Mouse (Mus musculus) midbrain, embryonic 15.5 days (tissue): ENCODE measurements around the gene Sgca. TPM values are rescaled to one million over a fixed set of nuclear protein-coding genes. Genes with fewer than 3 reads are reported as not detected.

Source experiments
- ATAC-seq: fragments of 200-750 bp; cut with Nextera tagmentation; replicated peaks from 2 replicates; pipeline ENCODE4 v1.8.0; 2017; ENCODE audit warnings: moderate TSS enrichment
- H3K27ac ChIP-seq: fragments of 300-500 bp; sonication (generic); 2 replicates; pipeline ENCODE4 v1.5.1; 2015; ENCODE audit warnings: mild to moderate bottlenecking, inconsistent platforms
- H3K27me3 ChIP-seq: fragments of 300-500 bp; sonication (generic); replicated peaks from 2 replicates; pipeline ENCODE4 v1.6.1; 2015; ENCODE audit warnings: inconsistent platforms
- H3K36me3 ChIP-seq: fragments of 300-500 bp; sonication (generic); replicated peaks from 2 replicates; pipeline ENCODE4 v1.6.1; 2015; ENCODE audit warnings: inconsistent platforms
- H3K4me1 ChIP-seq: fragments of 300-500 bp; sonication (generic); 2 replicates; pipeline ENCODE4 v1.6.1; 2015; ENCODE audit warnings: inconsistent platforms
- H3K4me2 ChIP-seq: fragments of 300-500 bp; sonication (generic); 2 replicates; pipeline ENCODE4 v1.6.1; 2015; ENCODE audit warnings: inconsistent platforms, mild to moderate bottlenecking, moderate library complexity
- H3K4me3 ChIP-seq: fragments of 300-500 bp; sonication (generic); 2 replicates; pipeline ENCODE4 v1.5.1; 2015; ENCODE audit warnings: mild to moderate bottlenecking, inconsistent platforms
- H3K9ac ChIP-seq: fragments of 300-500 bp; sonication (generic); 2 replicates; pipeline ENCODE4 v1.6.1; 2015; ENCODE audit warnings: mild to moderate bottlenecking, inconsistent platforms
- H3K9me3 ChIP-seq: fragments of 300-500 bp; sonication (generic); 2 replicates; pipeline ENCODE4 v1.6.1; 2016; ENCODE audit warnings: inconsistent platforms
- WGBS: fragments of 180-500 bp; shearing (Covaris S2); methylation state at CpG from one replicate; pipeline ENCODE4 v1.1.7; 2015; ENCODE audit warnings: mixed read lengths; 5-methylcytosine and 5-hydroxymethylcytosine counted together
- polyA plus RNA-seq: library from polyadenylated mRNA; unstranded; fragments of >200 nt; fragmentation: Nextera tagmentation; extraction: Ambion mirVana; gene quantifications from 2 replicates; pipeline ENCODE4 v1.2.1, GENCODE M21; 2015

Gene Sgca
- polyA plus RNA-seq, 1 experiment from 2014 or later = not detected

DNA sequence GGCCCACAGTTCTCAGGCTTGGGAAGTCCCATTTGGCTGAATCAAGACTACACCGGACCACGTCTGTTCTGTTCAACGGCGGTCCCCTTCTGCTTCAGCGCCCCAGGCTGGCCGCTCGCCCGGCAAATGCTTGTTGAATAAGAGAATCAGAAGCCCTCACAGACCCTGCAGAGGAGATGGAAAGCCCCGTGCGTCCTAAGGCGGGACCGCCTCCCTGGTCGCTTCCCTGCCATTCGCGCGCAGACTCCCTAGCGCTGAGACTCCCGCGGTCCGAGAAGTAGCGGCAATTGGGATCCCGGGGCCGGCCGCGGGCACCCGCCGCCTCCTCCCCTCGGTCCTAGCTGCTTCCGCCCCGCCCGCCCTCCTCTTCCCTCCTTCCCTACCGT lies 33.5 kb upstream of the Sgca start, which contains the start of gene Samd14:
TSS of gene Samd14 (plus strand) at position 251 of the 386 bp plus-strand sequence.
- WGBS = 0% methylated on average over 28 of the region's 32 CpGs
- peak within 1 kb of the TSS; percentile 100 for H3K9ac ChIP-seq
- H3K27me3 ChIP-seq = no peaks in the 10 kb centered on the region
- H3K27ac ChIP-seq = peak within 1 kb of the TSS; percentile 95
- peaks cover 5% of the 10 kb centered on the region; the same call in 1 of the 2 replicates for H3K36me3 ChIP-seq
- peak within 1 kb of the TSS; percentile 91 for H3K4me2 ChIP-seq
- H3K4me1 ChIP-seq = peaks cover 67% of the 10 kb centered on the region
- H3K9me3 ChIP-seq = no peaks in the 10 kb centered on the region
- ATAC-seq = peak; percentile 68
- H3K4me3 ChIP-seq = peak within 1 kb of the TSS; percentile 99

DNA sequence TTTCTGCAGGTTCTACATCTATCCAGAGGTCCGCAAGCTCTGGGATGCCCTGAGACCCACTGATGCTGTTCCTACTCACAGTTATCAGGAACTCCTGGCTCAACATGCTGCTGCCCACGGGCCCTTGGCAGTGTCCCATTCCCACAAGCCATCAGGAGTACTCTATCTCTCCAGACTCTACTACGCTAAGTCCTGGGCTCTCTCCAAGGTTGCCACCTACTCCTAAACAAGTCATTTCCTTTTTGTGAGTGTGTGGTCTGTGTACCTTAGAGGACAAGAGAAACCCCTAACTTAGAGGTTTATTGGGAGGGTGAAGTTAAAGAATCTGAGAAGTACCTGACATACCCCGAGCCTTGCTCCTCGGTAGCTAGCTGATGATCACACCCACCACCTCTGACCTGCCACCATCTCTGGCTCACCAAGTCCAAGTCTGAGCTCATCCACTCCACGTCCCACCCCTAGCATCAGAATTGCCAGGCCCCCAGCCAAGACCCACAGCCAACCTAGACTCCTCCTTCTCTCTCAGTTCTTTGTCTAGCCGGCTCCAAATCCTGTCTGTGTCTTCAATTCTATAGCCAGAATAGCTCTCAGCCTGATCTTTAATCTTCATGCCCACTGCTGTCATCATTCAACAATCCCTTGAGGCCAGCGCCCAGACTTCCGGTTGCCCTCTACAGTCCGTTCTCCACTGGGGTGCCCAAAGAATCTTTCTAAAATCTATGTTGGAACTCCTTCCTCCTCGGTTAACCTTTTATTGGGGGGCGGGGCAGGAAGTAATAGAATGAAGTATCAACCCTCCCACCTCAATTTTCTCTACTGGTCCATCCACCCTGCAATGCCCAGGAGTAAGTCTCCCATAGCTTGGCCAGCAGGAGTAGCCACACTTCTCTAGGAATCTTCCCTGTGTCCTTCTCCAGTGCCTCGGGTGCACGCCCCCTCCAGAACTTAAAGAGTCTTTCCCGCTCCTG lies 32.8 kb upstream of the Sgca start:
- H3K4me3 ChIP-seq = peak overlapping the region; percentile 99
- no peak for ATAC-seq
- WGBS = 29% methylated on average over 15 of the region's 15 CpGs
- H3K4me2 ChIP-seq = peak overlapping the region; percentile 91
- H3K27ac ChIP-seq = peak overlapping the region; percentile 95
- H3K36me3 ChIP-seq = peaks cover 5% of the 10 kb centered on the region; the same call in 1 of the 2 replicates
- no peaks in the 10 kb centered on the region for H3K27me3 ChIP-seq
- H3K4me1 ChIP-seq = peaks cover 61% of the 10 kb centered on the region
- peak overlapping the region; percentile 100 for H3K9ac ChIP-seq
- H3K9me3 ChIP-seq = no peaks in the 10 kb centered on the region

DNA sequence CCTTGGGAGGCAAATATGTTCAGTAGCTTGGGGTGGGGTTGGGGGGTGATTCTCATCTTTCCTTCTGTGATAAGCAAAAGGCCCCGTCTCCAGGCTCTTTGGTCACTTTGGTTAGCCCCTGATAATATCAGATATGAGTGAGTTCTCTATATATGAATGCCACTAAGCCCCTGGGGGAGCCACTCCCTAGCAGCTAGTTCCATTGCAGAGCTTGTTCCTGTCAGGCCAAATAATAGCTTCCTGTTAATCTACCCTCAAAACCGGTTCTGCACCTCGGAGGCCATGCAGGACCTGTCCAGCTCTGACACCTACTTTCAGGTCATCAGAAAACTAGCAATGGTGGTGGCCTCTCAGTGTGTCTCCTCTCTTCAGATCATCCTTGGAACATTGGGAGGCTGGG lies 31.3 kb upstream of the Sgca start:
- H3K4me3 ChIP-seq = no peak overlapping the region
- H3K36me3 ChIP-seq = peaks cover 13% of the 10 kb centered on the region
- peak overlapping the region; percentile 80 for H3K4me2 ChIP-seq
- ATAC-seq = no peak
- H3K4me1 ChIP-seq = peaks cover 48% of the 10 kb centered on the region
- peak overlapping the region; percentile 47; the same call in 1 of the 2 replicates for H3K9ac ChIP-seq
- H3K27me3 ChIP-seq = no peaks in the 10 kb centered on the region
- peak overlapping the region; percentile 95; the same call in 1 of the 2 replicates for H3K27ac ChIP-seq
- no peaks in the 10 kb centered on the region for H3K9me3 ChIP-seq
- WGBS = 77% methylated on average over 3 of the region's 3 CpGs

DNA sequence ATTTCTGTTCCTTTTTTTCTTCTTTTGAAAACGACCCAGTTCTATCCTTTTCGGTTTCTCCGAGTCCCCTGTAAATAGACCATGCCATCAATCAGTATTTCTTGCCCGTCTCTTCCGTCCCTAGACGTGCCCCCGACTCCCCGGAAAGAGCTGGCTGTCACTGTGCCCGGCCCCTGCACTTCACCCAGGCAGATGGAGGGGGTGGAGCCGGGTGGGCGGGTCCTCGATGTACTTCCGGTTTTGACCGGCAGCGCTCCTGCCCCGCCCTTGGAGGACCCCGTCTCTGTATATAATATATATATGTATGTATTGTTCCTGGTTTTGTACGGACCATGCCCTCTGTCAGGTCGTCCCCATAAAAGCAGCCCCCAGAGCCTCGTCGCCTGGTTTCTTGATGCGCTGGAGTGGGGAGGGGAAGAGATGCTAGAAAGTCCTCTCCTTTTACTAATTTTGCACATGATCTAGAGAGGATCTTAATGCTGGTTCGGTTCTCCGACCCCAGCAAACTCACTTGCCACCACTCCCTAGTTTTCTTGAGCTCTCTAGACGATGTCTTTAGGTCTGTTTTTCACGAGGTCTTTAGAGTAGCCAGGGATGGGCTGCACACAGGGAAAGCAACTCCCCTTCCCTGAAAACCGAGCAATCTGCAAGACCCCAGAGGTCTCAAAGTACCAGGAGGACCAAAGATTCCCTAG lies 30.5 kb upstream of the Sgca start:
- Histone ChIP-seq H3K4me2 (peak overlapping the region; percentile 80), H3K27me3 (no peaks in the 10 kb centered on the region), H3K4me3 (peak overlapping the region; percentile 39), H3K9ac (peak overlapping the region; percentile 47), H3K4me1 (peaks cover 41% of the 10 kb centered on the region), H3K9me3 (no peaks in the 10 kb centered on the region), H3K27ac (peak overlapping the region; percentile 82), H3K36me3 (peaks cover 19% of the 10 kb centered on the region)
- WGBS = 1% methylated on average over 27 of the region's 27 CpGs
- peak; percentile 55 for ATAC-seq

DNA sequence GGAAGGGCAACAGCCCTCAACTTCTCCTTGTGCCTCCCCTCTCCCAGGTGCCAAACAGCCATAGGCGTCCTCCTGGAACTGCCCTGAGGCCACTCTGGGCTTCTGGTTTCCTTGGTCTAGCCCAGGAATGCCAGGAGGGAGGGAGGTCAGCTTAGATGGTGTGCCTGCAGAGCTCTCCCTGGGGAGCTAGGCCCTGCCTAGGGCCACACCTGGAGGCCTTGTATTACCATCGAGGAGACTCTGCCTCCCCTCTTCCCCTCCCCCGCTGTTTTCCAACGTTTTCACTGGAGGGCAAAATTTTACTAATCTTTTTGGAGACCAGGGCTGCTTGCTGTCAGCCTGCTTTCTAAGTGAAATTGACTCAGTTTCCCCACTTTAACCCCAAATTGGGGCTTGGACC lies 29.9 kb upstream of the Sgca start:
- no peaks in the 10 kb centered on the region for H3K27me3 ChIP-seq
- H3K4me1 ChIP-seq = peaks cover 38% of the 10 kb centered on the region
- H3K4me2 ChIP-seq = peak overlapping the region; percentile 80
- 34% methylated on average over 4 of the region's 4 CpGs for WGBS
- peak overlapping the region; percentile 39 for H3K4me3 ChIP-seq
- ATAC-seq = no peak
- peaks cover 19% of the 10 kb centered on the region for H3K36me3 ChIP-seq
- peak overlapping the region; percentile 82 for H3K27ac ChIP-seq
- peak overlapping the region; percentile 47 for H3K9ac ChIP-seq
- H3K9me3 ChIP-seq = no peaks in the 10 kb centered on the region

DNA sequence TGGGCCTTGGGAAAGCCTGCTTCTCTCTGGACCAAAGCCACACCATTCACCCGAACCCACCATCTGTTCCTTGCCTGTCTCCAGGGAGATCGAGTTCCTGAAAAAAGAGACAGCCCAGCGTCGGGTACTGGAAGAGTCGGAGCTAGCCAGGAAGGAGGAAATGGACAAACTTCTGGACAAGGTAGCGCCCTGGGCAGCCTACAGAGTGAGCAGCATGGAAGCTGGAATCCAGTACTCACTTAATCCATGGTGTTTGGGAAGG lies 28.7 kb upstream of the Sgca start:
- Histone ChIP-seq H3K27me3 (no peaks in the 10 kb centered on the region), H3K4me2 (no peak overlapping the region), H3K27ac (no peak overlapping the region), H3K4me1 (peaks cover 47% of the 10 kb centered on the region), H3K4me3 (no peak overlapping the region), H3K9me3 (no peaks in the 10 kb centered on the region), H3K9ac (no peak overlapping the region), H3K36me3 (peaks cover 19% of the 10 kb centered on the region)
- WGBS = 60% methylated on average over 6 of the region's 6 CpGs
- no peak for ATAC-seq

DNA sequence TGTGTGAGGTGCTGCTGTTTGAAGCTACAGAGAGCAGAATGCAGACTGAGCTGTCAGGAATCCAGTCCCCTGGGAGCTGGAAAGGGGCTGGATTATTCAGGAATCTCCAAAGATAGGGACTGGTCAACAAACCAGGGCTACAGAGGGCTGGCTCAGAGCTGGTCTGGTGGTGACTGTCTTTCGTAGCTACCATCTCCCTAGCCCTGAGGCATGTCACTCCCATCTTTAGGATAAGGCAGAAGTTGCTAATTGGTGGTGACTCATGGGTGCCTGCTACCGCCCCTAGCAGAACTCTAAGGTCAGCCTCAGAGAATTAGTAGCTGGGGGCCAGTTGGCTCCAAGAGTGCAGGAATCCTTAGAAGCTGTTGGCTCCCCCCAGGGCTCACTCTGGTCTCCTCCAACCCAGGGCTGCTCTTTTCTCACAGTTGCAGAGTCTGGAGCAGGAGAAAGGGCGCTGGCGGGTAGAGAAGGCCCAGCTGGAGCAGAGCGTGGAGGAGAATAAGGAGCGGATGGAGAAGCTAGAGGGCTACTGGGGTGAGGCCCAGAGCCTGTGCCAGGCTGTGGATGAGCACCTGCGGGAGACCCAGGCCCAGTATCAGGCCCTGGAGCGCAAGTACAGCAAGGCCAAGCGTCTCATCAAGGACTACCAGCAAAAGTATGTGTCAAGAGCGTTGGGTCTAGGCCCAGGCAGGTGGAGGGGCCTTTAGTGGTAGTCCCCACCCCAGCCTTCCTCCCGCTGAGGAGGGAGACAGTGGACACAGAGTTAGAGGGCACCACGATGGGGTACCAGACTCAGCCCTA lies 28.2 kb upstream of the Sgca start:
- no peak overlapping the region for H3K9ac ChIP-seq
- WGBS = 88% methylated on average over 12 of the region's 12 CpGs
- no peak for ATAC-seq
- no peak overlapping the region for H3K4me3 ChIP-seq
- peak overlapping the region; percentile 27; the same call in 1 of the 2 replicates for H3K27ac ChIP-seq
- H3K36me3 ChIP-seq = peaks cover 19% of the 10 kb centered on the region
- no peak overlapping the region for H3K4me2 ChIP-seq
- peaks cover 47% of the 10 kb centered on the region for H3K4me1 ChIP-seq
- H3K9me3 ChIP-seq = no peaks in the 10 kb centered on the region
- no peaks in the 10 kb centered on the region for H3K27me3 ChIP-seq

DNA sequence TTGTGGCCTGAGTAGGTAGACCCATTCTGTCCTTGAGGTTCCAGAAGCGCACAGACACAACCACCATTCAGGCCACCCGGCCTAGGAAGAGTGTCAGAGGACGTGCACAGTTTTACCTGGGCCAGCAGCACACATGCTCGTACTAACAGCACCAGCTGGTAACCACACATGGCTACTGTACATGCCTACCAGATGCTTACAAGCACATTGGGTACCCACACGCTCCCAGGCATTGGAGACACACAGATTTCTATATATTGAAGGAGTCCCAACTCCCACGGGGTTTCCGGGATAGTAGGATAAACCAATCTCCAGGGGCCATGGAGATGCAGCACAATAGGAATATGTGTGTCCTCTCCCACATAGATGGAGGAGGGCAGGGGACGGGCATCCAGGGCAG lies 26.6 kb upstream of the Sgca start:
- peaks cover 37% of the 10 kb centered on the region for H3K4me1 ChIP-seq
- H3K9me3 ChIP-seq = no peaks in the 10 kb centered on the region
- H3K9ac ChIP-seq = no peak overlapping the region
- no peak overlapping the region for H3K27ac ChIP-seq
- no peak for ATAC-seq
- 95% methylated on average over 8 of the region's 8 CpGs for WGBS
- H3K27me3 ChIP-seq = no peaks in the 10 kb centered on the region
- no peak overlapping the region for H3K4me3 ChIP-seq
- no peak overlapping the region for H3K4me2 ChIP-seq
- peaks cover 26% of the 10 kb centered on the region for H3K36me3 ChIP-seq

DNA sequence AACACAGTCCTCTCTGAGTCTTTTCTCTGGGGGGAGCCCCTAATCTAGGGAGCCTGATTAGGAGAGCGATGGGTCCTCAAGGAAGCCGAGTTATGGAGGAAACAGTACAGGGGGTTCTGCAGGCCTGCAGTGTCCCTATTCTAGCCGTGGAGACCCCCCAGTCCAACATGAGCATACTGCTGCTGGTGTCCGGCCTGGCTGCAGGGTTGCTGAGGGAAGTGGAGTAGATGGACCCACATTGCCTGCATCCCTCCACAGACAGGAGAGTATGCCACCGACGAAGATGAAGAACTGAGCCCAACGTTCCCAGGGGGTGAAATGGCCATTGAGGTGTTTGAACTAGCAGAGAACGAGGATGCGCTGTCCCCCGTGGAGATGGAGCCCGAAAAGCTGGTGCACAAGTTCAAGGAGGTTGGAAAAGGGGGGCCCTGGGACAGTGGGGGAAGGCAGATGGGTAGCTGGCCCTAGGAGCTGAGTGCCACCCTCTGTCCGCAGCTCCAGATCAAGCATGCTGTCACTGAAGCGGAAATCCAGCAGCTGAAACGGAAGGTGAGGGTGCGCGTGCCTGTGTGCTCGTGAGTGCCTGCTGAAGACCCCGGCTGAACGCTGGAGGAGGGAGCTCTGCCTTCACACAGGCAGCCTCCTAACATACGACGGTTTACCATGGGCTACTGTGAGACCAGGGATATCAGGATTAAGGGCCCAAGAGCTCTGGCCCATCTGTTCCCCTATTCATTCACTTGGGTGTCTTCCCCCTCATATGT lies 25.6 kb upstream of the Sgca start:
- Histone ChIP-seq H3K4me2 (no peak overlapping the region), H3K27ac (no peak overlapping the region), H3K27me3 (no peaks in the 10 kb centered on the region), H3K9ac (no peak overlapping the region), H3K4me3 (no peak overlapping the region), H3K36me3 (peaks cover 31% of the 10 kb centered on the region), H3K9me3 (no peaks in the 10 kb centered on the region), H3K4me1 (peaks cover 32% of the 10 kb centered on the region)
- ATAC-seq = no peak
- WGBS = 82% methylated on average over 21 of the region's 21 CpGs

DNA sequence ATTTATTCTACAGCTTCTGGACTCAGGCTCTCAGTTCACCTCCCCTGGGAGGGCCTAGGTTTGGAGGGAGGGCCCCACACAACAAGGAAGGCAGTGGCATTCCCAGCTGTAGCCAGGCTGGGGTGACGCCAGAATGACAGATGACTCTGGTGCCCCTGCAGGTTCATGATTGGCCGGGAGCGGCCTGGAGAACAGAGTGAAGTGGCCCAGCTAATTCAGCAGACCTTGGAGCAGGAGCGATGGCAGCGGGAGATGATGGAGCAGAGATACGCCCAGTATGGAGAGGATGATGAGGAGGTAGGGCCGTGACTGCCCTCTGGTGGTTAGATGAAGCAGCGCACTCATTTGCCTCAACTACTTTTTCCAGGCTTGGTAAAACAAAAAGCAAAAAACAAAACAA lies 24.9 kb upstream of the Sgca start:
- Histone ChIP-seq H3K27ac (peak overlapping the region; percentile 38), H3K4me3 (no peak overlapping the region), H3K9me3 (no peaks in the 10 kb centered on the region), H3K4me1 (peaks cover 31% of the 10 kb centered on the region), H3K36me3 (peaks cover 35% of the 10 kb centered on the region), H3K27me3 (no peaks in the 10 kb centered on the region), H3K4me2 (no peak overlapping the region), H3K9ac (no peak overlapping the region)
- ATAC-seq = peak; percentile 44
- 2% methylated on average over 8 of the region's 8 CpGs for WGBS

DNA sequence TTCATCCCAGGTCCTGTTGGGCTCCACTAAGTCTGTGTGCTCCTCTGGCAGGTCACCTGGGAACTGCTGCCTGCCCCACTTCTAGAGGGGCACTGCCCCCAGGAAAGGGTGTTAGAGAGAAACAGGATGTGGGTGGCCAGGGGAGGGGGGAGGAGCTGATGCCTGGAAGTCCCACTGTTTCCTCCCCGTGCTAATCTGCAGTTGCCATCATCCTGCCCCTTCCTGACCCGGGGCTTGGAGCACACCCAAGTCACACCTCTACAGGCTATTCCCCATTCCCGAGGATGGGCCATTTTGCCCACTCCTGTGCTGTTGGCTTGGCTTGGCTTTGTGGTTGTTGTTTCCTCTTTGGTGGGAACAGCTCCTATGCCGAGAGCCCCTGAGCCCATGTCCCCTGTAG lies 24.4 kb upstream of the Sgca start:
- Histone ChIP-seq H3K27ac (peak overlapping the region; percentile 38), H3K9ac (no peak overlapping the region; the same call in 1 of the 2 replicates), H3K4me1 (peaks cover 31% of the 10 kb centered on the region), H3K9me3 (no peaks in the 10 kb centered on the region), H3K4me3 (no peak overlapping the region), H3K4me2 (no peak overlapping the region), H3K36me3 (peaks cover 33% of the 10 kb centered on the region), H3K27me3 (no peaks in the 10 kb centered on the region)
- ATAC-seq = no peak
- WGBS = 47% methylated on average over 4 of the region's 4 CpGs
